Mouse (Mus musculus): ENCODE data around the gene Mamdc4. TPM values are rescaled to one million over a fixed set of nuclear protein-coding genes. Genes with fewer than 3 reads are reported as not detected.

Gene Mamdc4
- total and polyA plus RNA-seq, 3 experiments, result 17.6 to 21.6 TPM; not detected in 1

- no peaks in the 10 kb centered on the region for H3K27me3 ChIP-seq (ENCODE audit: control insufficient read depth in 1 of 2, insufficient read depth in 2 of 2, low read length in 2 of 2)
- H3K4me3 ChIP-seq (ENCODE audit: control insufficient read depth in 1 of 2, insufficient read depth in 1 of 2, low read depth in 2 of 2, low read length in 2 of 2), result no peak within 1 kb of the TSS
- no peaks in the 10 kb centered on the region for H3K9me3 ChIP-seq (replicated peaks; ENCODE audit: insufficient read depth, low read length)
- H3K4me1 ChIP-seq (ENCODE audit: control insufficient read depth in 1 of 2, insufficient read depth in 2 of 2, low read length in 2 of 2), result peaks cover 0 to 22% of the 10 kb centered on the region in 2 experiments; a peak in 3 of 4 replicates
- H3K79me2 ChIP-seq (ENCODE audit: control insufficient read depth, insufficient read depth, low read length, poor library complexity), result no peaks in the 10 kb centered on the region
- H3K36me3 ChIP-seq (ENCODE audit: control insufficient read depth in 1 of 2, insufficient read depth in 2 of 2, low read length in 2 of 2), result peaks cover 0 to 5% of the 10 kb centered on the region in 2 experiments; a peak in 2 of 4 replicates
- no peak within 1 kb of the TSS for H3K27ac ChIP-seq (ENCODE audit: control insufficient read depth, low read depth, low read length)
- no peak for TF ChIP-seq POLR2AphosphoS2 (IDR thresholded peaks at IDR 0.05; ENCODE audit: low read length)
- no peak for TF ChIP-seq MXI1 (IDR thresholded peaks at IDR 0.05; ENCODE audit: low read depth, low read length)
- no peak for TF ChIP-seq MAX (IDR thresholded peaks at IDR 0.05; ENCODE audit: low read length)
- TF ChIP-seq SIN3A (IDR thresholded peaks at IDR 0.05; ENCODE audit: low read length), result no peak
- no peak for TF ChIP-seq ZC3H11A (IDR thresholded peaks at IDR 0.05; ENCODE audit: low read depth, low read length)
- TF ChIP-seq MEF2A (IDR thresholded peaks at IDR 0.05; ENCODE audit: extremely low read depth, insufficient replicate concordance, low read depth, low read length, poor library complexity, severe bottlenecking), result no peak
- no peak for TF ChIP-seq MYB (IDR thresholded peaks at IDR 0.05; ENCODE audit: low read depth, low read length)
- TF ChIP-seq KAT2A (conservative IDR thresholded peaks at IDR 0.05; ENCODE audit: low read depth, low read length), result no peak
- no peak for TF ChIP-seq CTCF (IDR thresholded peaks at IDR 0.05 in 2 of 3, conservative IDR thresholded peaks at IDR 0.05 in 1 of 3; ENCODE audit: control insufficient read depth in 1 of 3, insufficient read depth in 1 of 3, low read depth in 2 of 3, low read length in 3 of 3, poor library complexity in 1 of 3, severe bottlenecking in 1 of 3)
- TF ChIP-seq MAFK (IDR thresholded peaks at IDR 0.05; ENCODE audit: borderline replicate concordance, low read depth, low read length), result no peak
- TF ChIP-seq ELF1 (IDR thresholded peaks at IDR 0.05; ENCODE audit: low read depth, low read length), result no peak
- TF ChIP-seq ETS1 (IDR thresholded peaks at IDR 0.05; ENCODE audit: low read depth, low read length), result no peak
- TF ChIP-seq RAD21 (IDR thresholded peaks at IDR 0.05; ENCODE audit: low read depth, low read length), result no peak
- no peak for TF ChIP-seq TAL1 (IDR thresholded peaks at IDR 0.05; ENCODE audit: low read length)
- TF ChIP-seq SMC3 (IDR thresholded peaks at IDR 0.05; ENCODE audit: low read depth, low read length), result no peak
- no peak for TF ChIP-seq MAZ (IDR thresholded peaks at IDR 0.05; ENCODE audit: low read depth, low read length)
- no peak for TF ChIP-seq ZKSCAN1 (IDR thresholded peaks at IDR 0.05; ENCODE audit: low read depth, low read length)
- no peak for TF ChIP-seq RCOR1 (IDR thresholded peaks at IDR 0.05; ENCODE audit: low read depth, low read length)
- TF ChIP-seq GATA1 (IDR thresholded peaks at IDR 0.05; ENCODE audit: low read depth, low read length), result no peak
- no peak within 1 kb of the TSS for H3K9ac ChIP-seq (ENCODE audit: control insufficient read depth, low read depth, low read length, poor library complexity, severe bottlenecking)
- DNase-seq (ENCODE audit: low read depth, low spot score), result no peak
Observed at GRCm38 (mm10) chr2:25617578-25617977, 42.9 kb upstream of the Mamdc4 start, which contains the start of gene Ccdc183. Ccdc183 (minus strand) TSS chr2:25617678.

GRCm38 (mm10) chr2:25616398-25616797, 41.8 kb upstream of the Mamdc4 start:
- peaks cover 0 to 14% of the 10 kb centered on the region in 2 experiments; a peak in 3 of 4 replicates for H3K4me1 ChIP-seq (ENCODE audit: control insufficient read depth in 1 of 2, insufficient read depth in 2 of 2, low read length in 2 of 2)
- no peaks in the 10 kb centered on the region for H3K27me3 ChIP-seq (ENCODE audit: control insufficient read depth in 1 of 2, insufficient read depth in 2 of 2, low read length in 2 of 2)
- peaks cover 0 to 5% of the 10 kb centered on the region in 2 experiments; a peak in 2 of 4 replicates for H3K36me3 ChIP-seq (ENCODE audit: control insufficient read depth in 1 of 2, insufficient read depth in 2 of 2, low read length in 2 of 2)
- no peaks in the 10 kb centered on the region for H3K79me2 ChIP-seq (ENCODE audit: control insufficient read depth, insufficient read depth, low read length, poor library complexity)
- no peak for DNase-seq (ENCODE audit: low read depth, low spot score)
- no peak overlapping the region for H3K27ac ChIP-seq (ENCODE audit: control insufficient read depth, low read depth, low read length)
- no peak overlapping the region for H3K9ac ChIP-seq (ENCODE audit: control insufficient read depth, low read depth, low read length, poor library complexity, severe bottlenecking)
- no peak overlapping the region for H3K4me3 ChIP-seq (ENCODE audit: control insufficient read depth in 1 of 2, insufficient read depth in 1 of 2, low read depth in 2 of 2, low read length in 2 of 2)
- no peaks in the 10 kb centered on the region for H3K9me3 ChIP-seq (replicated peaks; ENCODE audit: insufficient read depth, low read length)
- no peak for TF ChIP-seq ELF1 (IDR thresholded peaks at IDR 0.05; ENCODE audit: low read depth, low read length)
- no peak for TF ChIP-seq MAFK (IDR thresholded peaks at IDR 0.05; ENCODE audit: borderline replicate concordance, low read depth, low read length)
- no peak for TF ChIP-seq TAL1 (IDR thresholded peaks at IDR 0.05; ENCODE audit: low read length)
- no peak for TF ChIP-seq GABPA (IDR thresholded peaks at IDR 0.05; ENCODE audit: low read depth, low read length)
- TF ChIP-seq ZC3H11A (IDR thresholded peaks at IDR 0.05; ENCODE audit: low read depth, low read length), result no peak
- no peak for TF ChIP-seq RCOR1 (IDR thresholded peaks at IDR 0.05; ENCODE audit: low read depth, low read length)
- TF ChIP-seq ETS1 (IDR thresholded peaks at IDR 0.05; ENCODE audit: low read depth, low read length), result no peak
- no peak for TF ChIP-seq KAT2A (conservative IDR thresholded peaks at IDR 0.05; ENCODE audit: low read depth, low read length)
- TF ChIP-seq CHD1 (IDR thresholded peaks at IDR 0.05; ENCODE audit: low read depth, low read length), result no peak
- no peak for TF ChIP-seq NELFE (IDR thresholded peaks at IDR 0.05; ENCODE audit: low read depth, low read length)
- no peak for TF ChIP-seq USF1 (IDR thresholded peaks at IDR 0.05; ENCODE audit: low read depth, low read length)
- no peak for TF ChIP-seq UBTF (IDR thresholded peaks at IDR 0.05; ENCODE audit: borderline replicate concordance, insufficient read depth, low read depth, low read length)
- no peak for TF ChIP-seq MAZ (IDR thresholded peaks at IDR 0.05; ENCODE audit: low read depth, low read length)
- TF ChIP-seq MYC (IDR thresholded peaks at IDR 0.05; ENCODE audit: low read depth, low read length), result no peak
- TF ChIP-seq ZNF384 (IDR thresholded peaks at IDR 0.05; ENCODE audit: low read depth, low read length), result no peak
- no peak for TF ChIP-seq MAX (IDR thresholded peaks at IDR 0.05; ENCODE audit: low read length)
- TF ChIP-seq MXI1 (IDR thresholded peaks at IDR 0.05; ENCODE audit: low read depth, low read length), result no peak
- TF ChIP-seq TCF12 (IDR thresholded peaks at IDR 0.05; ENCODE audit: low read depth, low read length), result no peak
- no peak for TF ChIP-seq CHD2 (IDR thresholded peaks at IDR 0.05; ENCODE audit: low read length)
